Mouse (Mus musculus) 416B (cell line): ENCODE data around the gene Limd2.

Experiments
- DNase-seq: peaks from one replicate; pipeline ENCODE4 v3.0.0; 2011; ENCODE audit warnings: low read depth

The Limd2 gene

DNA sequence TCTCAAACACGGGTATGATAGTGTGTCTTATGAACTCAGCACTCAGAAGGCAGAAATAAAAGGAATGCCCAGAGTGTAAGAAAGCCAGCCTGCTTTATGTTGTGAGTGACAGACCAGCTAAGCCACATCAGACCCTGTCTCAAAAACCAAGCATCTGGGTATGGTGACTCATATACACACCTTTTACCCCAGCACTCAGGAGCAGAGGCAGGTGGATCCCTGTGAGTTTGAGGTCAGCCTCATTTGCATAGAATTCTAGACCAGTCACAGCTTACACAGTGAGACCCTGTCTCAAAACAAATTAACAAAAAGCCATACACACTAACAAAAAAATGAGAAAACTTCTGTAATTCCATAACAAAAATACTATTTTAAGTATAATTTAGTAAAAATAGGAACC, 34.8 kb downstream of the Limd2 start:
- DNase-seq: no peak

DNA sequence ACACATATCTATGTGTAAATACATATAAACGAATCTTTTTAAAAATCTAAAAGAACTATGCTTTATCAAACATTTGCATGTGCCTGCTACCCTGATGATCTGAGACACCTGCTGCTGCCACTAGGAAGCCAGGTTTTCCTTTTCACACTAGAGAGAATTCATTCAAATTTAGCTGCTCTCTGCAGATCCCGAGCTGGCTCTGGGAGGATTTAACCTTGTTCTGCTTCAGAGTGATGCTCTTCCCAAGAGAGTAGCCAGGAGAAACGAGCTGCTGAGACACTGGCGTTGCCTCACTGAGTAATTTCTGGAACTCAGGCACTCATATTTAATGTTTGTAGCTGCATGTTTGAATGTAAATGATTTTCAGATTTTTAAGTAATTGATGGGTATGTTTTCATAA, 35.9 kb downstream of the Limd2 start:
- DNase-seq: no peak

- peak; percentile 92 for DNase-seq
Observed at GRCm38 (mm10) chr11:106122736-106123135, 37.9 kb downstream of the Limd2 start.

DNA sequence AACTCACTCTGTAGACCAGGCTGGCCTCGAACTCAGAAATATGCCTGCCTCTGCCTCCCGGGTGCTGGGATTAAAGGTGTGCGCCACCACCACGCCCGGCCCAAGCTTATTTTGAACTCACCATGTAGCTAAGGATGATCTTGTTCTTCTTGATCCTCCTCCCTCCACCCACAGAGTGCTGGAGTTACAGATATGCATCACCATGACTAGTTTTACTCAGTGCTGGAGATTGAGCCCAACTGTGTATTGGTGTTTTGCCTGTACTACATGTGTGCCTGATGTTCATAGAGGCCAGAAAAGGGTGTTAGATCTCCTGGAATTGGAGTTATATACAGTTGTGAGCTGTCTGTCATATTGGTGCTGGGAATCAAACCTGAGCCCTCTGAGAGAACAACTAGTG, 38.4 kb downstream of the Limd2 start:
- DNase-seq: peak; percentile 51

DNA sequence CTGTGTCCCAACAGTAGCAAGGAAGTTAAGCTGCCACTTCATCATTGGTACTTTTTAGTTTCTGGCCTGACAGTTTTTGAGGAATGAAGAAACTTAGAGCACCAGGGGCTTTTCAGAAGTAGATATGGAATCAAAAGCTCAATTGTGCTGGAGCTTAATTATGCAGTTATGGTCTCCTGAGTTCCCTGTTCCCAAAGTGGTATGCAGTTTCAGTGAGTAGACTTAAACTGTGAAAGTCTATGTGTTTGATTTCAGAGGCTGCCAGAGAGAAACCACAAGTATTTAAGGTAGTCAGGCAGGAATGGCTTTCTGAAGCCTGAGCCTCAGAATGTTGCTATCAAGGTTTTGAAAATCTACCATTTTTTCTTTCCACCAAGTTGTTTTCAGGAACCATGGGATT, 49.0 kb downstream of the Limd2 start:
- no peak for DNase-seq
